Mouse (Mus musculus) kidney, postnatal 0 days (tissue): ENCODE results near the gene Glyr1. TPM values are rescaled to one million over a fixed set of nuclear protein-coding genes. Genes with fewer than 3 reads are reported as not detected.
A peak's percentile ranks its signal among the peaks of the same experiment; 100 is the strongest.

Experiments
- ATAC-seq: fragments of 200-750 bp; cut with Nextera tagmentation; replicated peaks from 2 replicates; pipeline ENCODE4 v1.8.0; 2017; ENCODE audit warnings: low read depth, moderate number of reproducible peaks, moderate TSS enrichment, moderate library complexity; ENCODE audit not compliant: low FRiP score
- DNase-seq: peaks from one replicate; pipeline ENCODE4 v3.0.0-alpha.2; 2016; ENCODE audit warnings: low spot score
- H3K27ac ChIP-seq: fragments of 300-500 bp; sonication (generic); 2 replicates; pipeline ENCODE4 v1.5.1; 2014; ENCODE audit warnings: mild to moderate bottlenecking
- H3K27me3 ChIP-seq: fragments of 300-500 bp; sonication (generic); 2 replicates; pipeline ENCODE4 v1.6.1; 2014; ENCODE audit warnings: low read length, mixed read lengths; ENCODE audit not compliant: insufficient read depth
- H3K36me3 ChIP-seq: fragments of 300-500 bp; sonication (generic); 2 replicates; pipeline ENCODE4 v1.6.1; 2014; ENCODE audit warnings: low read length, mixed read lengths; ENCODE audit not compliant: insufficient read depth
- H3K4me1 ChIP-seq: fragments of 300-500 bp; sonication (generic); replicated peaks from 2 replicates; pipeline ENCODE4 v1.6.1; 2014; ENCODE audit warnings: antibody characterized with exemption, low read length, mixed read lengths; ENCODE audit not compliant: insufficient read depth
- H3K4me2 ChIP-seq: fragments of 300-500 bp; sonication (generic); 2 replicates; pipeline ENCODE4 v1.6.1; 2014; ENCODE audit warnings: mild to moderate bottlenecking, low read length, moderate library complexity, mixed read lengths
- H3K4me3 ChIP-seq: fragments of 300-500 bp; sonication (generic); replicated peaks from 2 replicates; pipeline ENCODE4 v1.5.1; 2014; ENCODE audit warnings: low read depth, low read length
- H3K9ac ChIP-seq: fragments of 300-500 bp; sonication (generic); 2 replicates; pipeline ENCODE4 v1.6.1; 2014; ENCODE audit warnings: low read depth, low read length
- H3K9me3 ChIP-seq: fragments of 300-500 bp; sonication (generic); replicated peaks from 2 replicates; pipeline ENCODE4 v1.6.1; 2016; ENCODE audit warnings: low read length, inconsistent platforms, mixed read lengths
- CTCF ChIP-seq: IDR thresholded peaks from 2 replicates; pipeline ENCODE4 v1.5.1; 2016; ENCODE audit warnings: antibody characterized with exemption, low read depth, mild to moderate bottlenecking, moderate library complexity
- WGBS: fragments of 180-500 bp; shearing (Covaris S2); extraction: QIAGEN DNeasy Blood & Tissue Kit; methylation state at CpG from one replicate; pipeline ENCODE4 v1.1.7; 2014; 5-methylcytosine and 5-hydroxymethylcytosine counted together
- polyA plus RNA-seq: library from polyadenylated mRNA; unstranded; fragments of >200 nt; fragmentation: Nextera tagmentation; extraction: Ambion mirVana; gene quantifications from 2 replicates; pipeline ENCODE4 v1.2.1, GENCODE M21; 2015

The Glyr1 gene
- polyA plus RNA-seq, 1 experiment from 2014 or later: 108 TPM

- Histone ChIP-seq H3K27me3 (no peaks in the 10 kb centered on the region), H3K9ac (no peak overlapping the region), H3K4me1 (no peaks in the 10 kb centered on the region), H3K4me2 (no peak overlapping the region), H3K9me3 (no peaks in the 10 kb centered on the region), H3K4me3 (no peak overlapping the region), H3K36me3 (peaks cover 67% of the 10 kb centered on the region), H3K27ac (no peak overlapping the region)
- WGBS: 89% methylated on average over 7 of the region's 7 CpGs
- no peak for TF ChIP-seq CTCF
- ATAC-seq (no peak), DNase-seq (no peak)
These were observed 22.3 kb upstream of the Glyr1 start for GRCm38 (mm10) chr16:5071974-5072373.

- peaks cover 54% of the 10 kb centered on the region for H3K36me3 ChIP-seq
These were observed 20.7 kb upstream of the Glyr1 start for GRCm38 (mm10) chr16:5070321-5070720.

GRCm38 (mm10) chr16:5063472-5063871, 13.8 kb upstream of the Glyr1 start:
- Histone ChIP-seq H3K27ac (no peak overlapping the region), H3K9ac (no peak overlapping the region), H3K4me2 (no peak overlapping the region), H3K4me1 (no peaks in the 10 kb centered on the region), H3K36me3 (peaks cover 35% of the 10 kb centered on the region), H3K9me3 (no peaks in the 10 kb centered on the region), H3K4me3 (no peak overlapping the region), H3K27me3 (no peaks in the 10 kb centered on the region)
- ATAC-seq (no peak), DNase-seq (no peak)
- WGBS: 98% methylated on average over 4 of the region's 4 CpGs
- TF ChIP-seq CTCF: no peak

More at GRCm38 (mm10) chr16:5070321-5070720, 20.7 kb upstream of the Glyr1 start:
- Histone ChIP-seq H3K9me3 (no peaks in the 10 kb centered on the region), H3K4me1 (no peaks in the 10 kb centered on the region), H3K9ac (no peak overlapping the region), H3K4me2 (no peak overlapping the region), H3K27ac (no peak overlapping the region), H3K4me3 (no peak overlapping the region), H3K27me3 (no peaks in the 10 kb centered on the region)
- TF ChIP-seq CTCF: no peak
- no peak for DNase-seq
- no peak for ATAC-seq
- 79% methylated on average over 3 of the region's 3 CpGs for WGBS

- WGBS: 96% methylated on average over 1 of the region's 1 CpGs
- Histone ChIP-seq H3K27me3 (no peaks in the 10 kb centered on the region), H3K4me1 (no peaks in the 10 kb centered on the region), H3K36me3 (peaks cover 37% of the 10 kb centered on the region), H3K4me3 (no peak overlapping the region), H3K9ac (no peak overlapping the region), H3K9me3 (no peaks in the 10 kb centered on the region), H3K4me2 (no peak overlapping the region), H3K27ac (no peak overlapping the region)
- no peak for ATAC-seq
- DNase-seq: peak; percentile 55
- peak; percentile 63 for TF ChIP-seq CTCF
These were observed 8.5 kb upstream of the Glyr1 start for GRCm38 (mm10) chr16:5058114-5058513.

GRCm38 (mm10) chr16:5050251-5051110, 818 bp upstream of the Glyr1 start:
- under 1% methylated on average over 78 of the region's 78 CpGs for WGBS
- H3K36me3 ChIP-seq: peaks cover 16% of the 10 kb centered on the region
- peak; percentile 78 for ATAC-seq
- peak; percentile 88 for DNase-seq
- TF ChIP-seq CTCF: peak; percentile 23; the same call in 1 of the 2 replicates
- H3K9me3 ChIP-seq: no peaks in the 10 kb centered on the region
- peak overlapping the region; percentile 95 for H3K4me3 ChIP-seq
- peak overlapping the region; percentile 99 for H3K27ac ChIP-seq
- peak overlapping the region; percentile 61 for H3K4me2 ChIP-seq
- peak overlapping the region; percentile 93 for H3K9ac ChIP-seq
- H3K27me3 ChIP-seq: no peaks in the 10 kb centered on the region
- peaks cover 20% of the 10 kb centered on the region for H3K4me1 ChIP-seq

- Histone ChIP-seq H3K4me2 (peak overlapping the region; percentile 90), H3K4me3 (peak overlapping the region; percentile 95), H3K4me1 (peaks cover 20% of the 10 kb centered on the region), H3K9ac (peak overlapping the region; percentile 93), H3K27me3 (no peaks in the 10 kb centered on the region), H3K27ac (peak overlapping the region; percentile 99), H3K36me3 (peaks cover 15% of the 10 kb centered on the region), H3K9me3 (no peaks in the 10 kb centered on the region)
- ATAC-seq (peak; percentile 58), DNase-seq (no peak)
- WGBS: under 1% methylated on average over 38 of the region's 38 CpGs
- TF ChIP-seq CTCF: no peak
These were observed 385 bp downstream of the Glyr1 start for GRCm38 (mm10) chr16:5049182-5049773.
